Mouse (Mus musculus) brown adipose tissue, adult 24 weeks (tissue): ENCODE measurements around the gene Amn. TPM values are rescaled to one million over a fixed set of nuclear protein-coding genes. Genes with fewer than 3 reads are reported as not detected.

Source experiments
- H3K27ac ChIP-seq: fragments of 200-500 bp; replicated peaks from 2 replicates; pipeline ENCODE4 v1.5.1; 2012; ENCODE audit warnings: low read depth, mild to moderate bottlenecking, low read length
- H3K4me1 ChIP-seq: fragments of 200-500 bp; 2 replicates; pipeline ENCODE4 v1.6.1; 2012; ENCODE audit warnings: low read length, mixed read lengths; ENCODE audit not compliant: control insufficient read depth, insufficient read depth, insufficient read length
- H3K4me3 ChIP-seq: fragments of 200-500 bp; 2 replicates; pipeline ENCODE4 v1.5.1; 2012; ENCODE audit warnings: low read depth, mild to moderate bottlenecking, low read length, moderate library complexity; ENCODE audit not compliant: insufficient read depth
- polyA plus RNA-seq: library from polyadenylated mRNA; stranded (reverse); fragments of >200 nt; gene quantifications from 2 replicates; pipeline ENCODE4 v1.2.4, GENCODE M21; 2012; ENCODE audit not compliant: missing spikeins, insufficient read depth, insufficient read length

The Amn gene
- polyA plus RNA-seq, 1 experiment: not detected

GRCm38 (mm10) chr12:111324949-111325348 is 54.1 kb downstream of the Amn start:
- Histone ChIP-seq H3K4me1 (peaks cover 2% of the 10 kb centered on the region; the same call in 1 of the 2 replicates), H3K27ac (no peak overlapping the region), H3K4me3 (no peak overlapping the region)

GRCm38 (mm10) chr12:111325744-111326424 is 55.0 kb downstream of the Amn start:
- no peak overlapping the region for H3K4me3 ChIP-seq
- H3K27ac ChIP-seq: no peak overlapping the region
- H3K4me1 ChIP-seq: peaks cover 2% of the 10 kb centered on the region; the same call in 1 of the 2 replicates

Other genes starting within 250 kb of the Amn start
- gene Rcor1, start 231.7 kb upstream of the Amn start, polyA plus RNA-seq: 6.8 and 9.7 TPM in 2 replicates
- 4.7 and 5.1 TPM in 2 replicates for gene Traf3, start 104.7 kb upstream of the Amn start, polyA plus RNA-seq
- not detected in 2 replicates for gene 4930595D18Rik, start 86.6 kb upstream of the Amn start, polyA plus RNA-seq
- 24.1 and 24.3 TPM in 2 replicates for gene Cdc42bpb, start 106.6 kb downstream of the Amn start, polyA plus RNA-seq
- not detected in 2 replicates for gene Lbhd2, start 135.7 kb downstream of the Amn start, polyA plus RNA-seq
- not detected in 2 replicates for gene Exoc3l4, start 145.9 kb downstream of the Amn start, polyA plus RNA-seq
- 3.3 and 3.6 TPM in 2 replicates for gene Tnfaip2, start 171.4 kb downstream of the Amn start, polyA plus RNA-seq
- not detected in 2 replicates for gene Gm266, start 214.7 kb downstream of the Amn start, polyA plus RNA-seq